In the genomic region with DNA sequence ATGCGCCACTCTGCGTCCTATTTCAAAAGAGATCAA, we compare ENCODE assay signal across 8 mouse cellular contexts. TPM values are rescaled to one million over a fixed set of nuclear protein-coding genes. Genes with fewer than 3 reads are reported as not detected.
DNase-seq lines count a peak whose midpoint lies in the region; ATAC-seq and TF ChIP-seq lines count a peak whose summit lies in the region.

Gene Uck2 (minus strand): TSS at position 1 of the 36 bp plus-strand sequence.

- WGBS in heart, embryonic 11.5 days (ENCODE audit: insufficient replicate concordance) = 0% methylated on average over 2 of the region's 2 CpGs
- WGBS in midbrain, postnatal 0 days = 0% methylated on average over 2 of the region's 2 CpGs

- no peaks in the 10 kb centered on the region for H3K27me3 ChIP-seq in heart, embryonic 11.5 days (ENCODE audit: control insufficient read depth, insufficient read depth, low read length)
- no peaks in the 10 kb centered on the region; the same call in 1 of the 2 replicates for H3K27me3 ChIP-seq in midbrain, postnatal 0 days (ENCODE audit: insufficient read depth, low read length)

- ATAC-seq in heart, embryonic 11.5 days (replicated peaks; ENCODE audit: insufficient number of reproducible peaks, low FRiP score, low TSS enrichment) = no peak
- no peak for ATAC-seq in midbrain, postnatal 0 days (ENCODE audit: low FRiP score)

- no peaks in the 10 kb centered on the region for H3K9me3 ChIP-seq in heart, embryonic 11.5 days (replicated peaks; ENCODE audit: control insufficient read depth, low read length)
- no peaks in the 10 kb centered on the region for H3K9me3 ChIP-seq in midbrain, postnatal 0 days (ENCODE audit: low read length)

- peak within 1 kb of the TSS; percentile 91 for H3K27ac ChIP-seq in left cerebral cortex, adult 2 months
- peak within 1 kb of the TSS; percentile 74 for H3K27ac ChIP-seq in cortical plate, adult 2 months (ENCODE audit: insufficient read depth, low read length)
- H3K27ac ChIP-seq in heart, embryonic 11.5 days (ENCODE audit: low read depth, low read length) = peak within 1 kb of the TSS; percentile 91
- H3K27ac ChIP-seq in midbrain, postnatal 0 days (ENCODE audit: low read depth, low read length) = peak within 1 kb of the TSS; percentile 88

- peak within 1 kb of the TSS; percentile 72 for H3K4me3 ChIP-seq in left cerebral cortex, adult 2 months
- peak within 1 kb of the TSS; percentile 52 for H3K4me3 ChIP-seq in cortical plate, adult 2 months (ENCODE audit: insufficient read depth, low read length)
- peak within 1 kb of the TSS; percentile 77 for H3K4me3 ChIP-seq in heart, embryonic 11.5 days (ENCODE audit: low read depth, low read length)
- H3K4me3 ChIP-seq in midbrain, postnatal 0 days (ENCODE audit: low read depth, low read length) = peak within 1 kb of the TSS; percentile 92

- H3K4me2 ChIP-seq in heart, embryonic 11.5 days = peak within 1 kb of the TSS; percentile 78
- H3K4me2 ChIP-seq in midbrain, postnatal 0 days (ENCODE audit: low read depth, low read length, poor library complexity, severe bottlenecking) = peak within 1 kb of the TSS; percentile 79

- TF ChIP-seq POLR2A in cortical plate, adult 2 months (IDR thresholded peaks at IDR 0.05; ENCODE audit: extremely low read depth, insufficient read depth, low read length) = no peak

- DNase-seq in left cerebral cortex, adult 2 months (ENCODE audit: extremely low spot score in 1 of 2, low spot score in 2 of 2) = no peak
- no peak for DNase-seq in left cerebral cortex, adult 11 months (ENCODE audit: low spot score)
- DNase-seq in left cerebral cortex, adult 8-10 months (ENCODE audit: low spot score in 2 of 2) = no peak
- DNase-seq in midbrain, postnatal 0 days (ENCODE audit: low spot score) = no peak
- no peak for DNase-seq in cerebellum, postnatal 25 days
- DNase-seq in cerebellum, postnatal 4 days (ENCODE audit: low spot score in 2 of 2) = no peak

- peak within 1 kb of the TSS; percentile 89 for H3K9ac ChIP-seq in heart, embryonic 11.5 days (ENCODE audit: low read depth, low read length)
- peak within 1 kb of the TSS; percentile 84 for H3K9ac ChIP-seq in midbrain, postnatal 0 days (replicated peaks; ENCODE audit: low read length, poor library complexity, severe bottlenecking)

- no peak for TF ChIP-seq CTCF in left cerebral cortex, adult 2 months (IDR thresholded peaks at IDR 0.05)
- TF ChIP-seq CTCF in cortical plate, adult 2 months (IDR thresholded peaks at IDR 0.05; ENCODE audit: extremely low read depth, insufficient read depth, low read length) = no peak
- TF ChIP-seq CTCF in midbrain, postnatal 0 days (IDR thresholded peaks at IDR 0.05) = no peak

- intact Hi-C loops in left cerebral cortex, adult 2 months (cut with DNase I) = loop anchor here (2.0 to 5.0 kb wide), 3 partner anchors 24 to 902 kb away; partner anchors contain the start of gene Tmco1

- peaks cover 4% of the 10 kb centered on the region for H3K4me1 ChIP-seq in cortical plate, adult 2 months (ENCODE audit: control insufficient read depth, insufficient read depth, low read length)
- peaks cover 20% of the 10 kb centered on the region for H3K4me1 ChIP-seq in heart, embryonic 11.5 days (ENCODE audit: control insufficient read depth, insufficient read depth, low read length)
- peaks cover 3% of the 10 kb centered on the region; the same call in 1 of the 2 replicates for H3K4me1 ChIP-seq in midbrain, postnatal 0 days (ENCODE audit: insufficient read depth, low read length)

- no peaks in the 10 kb centered on the region for H3K36me3 ChIP-seq in heart, embryonic 11.5 days (ENCODE audit: control insufficient read depth, insufficient read depth, low read length)
- H3K36me3 ChIP-seq in midbrain, postnatal 0 days (ENCODE audit: insufficient read depth, low read length) = no peaks in the 10 kb centered on the region

RNA-seq across cellular contexts. Expression of gene Uck2, which starts in this region (rescaled TPM):
- 10 to 100 TPM; 30.9 to 42.1 TPM for total RNA-seq in left cerebral cortex, adult 2 months (2021)
- polyA plus RNA-seq in cortical plate, adult 2 months (2012; rRNA removed) = 19.7 and 20.5 TPM in 2 replicates
- polyA plus RNA-seq in heart, embryonic 11.5 days (2014; fragmentation: Nextera tagmentation; extraction: Ambion mirVana) = 66.6 and 71.2 TPM in 2 replicates
- 10 to 100 TPM; 25.8 to 33.4 (median 29.2) TPM for total RNA-seq in left cerebral cortex, adult 8-10 months (2022)
- total RNA-seq in midbrain, postnatal 0 days (2014; rRNA removed) = 54.4 and 74.2 TPM in 2 replicates
- 32.7 and 42.7 TPM in 2 replicates for polyA plus RNA-seq in midbrain, postnatal 0 days (2015; fragmentation: Nextera tagmentation; extraction: Ambion mirVana)
